Mouse (Mus musculus) embryonic facial prominence, embryonic 10.5 days (tissue): ENCODE data around the gene Nutf2. TPM values are rescaled to one million over a fixed set of nuclear protein-coding genes. Genes with fewer than 3 reads are reported as not detected.
A peak's percentile ranks its signal among the peaks of the same experiment; 100 is the strongest.

ENCODE experiments used
- DNase-seq: peaks from one replicate; pipeline ENCODE4 v3.0.0-alpha.2; 2017; ENCODE audit warnings: low spot score
- H3K27ac ChIP-seq: fragments of 300-500 bp; sonication (generic); replicated peaks from 2 replicates; pipeline ENCODE4 v1.5.1; 2016; ENCODE audit warnings: mild to moderate bottlenecking
- H3K27me3 ChIP-seq: fragments of 300-500 bp; sonication (generic); replicated peaks from 2 replicates; pipeline ENCODE4 v1.6.1; 2016; ENCODE audit warnings: low read depth, mild to moderate bottlenecking; ENCODE audit not compliant: poor library complexity, severe bottlenecking
- H3K36me3 ChIP-seq: fragments of 300-500 bp; sonication (generic); replicated peaks from 2 replicates; pipeline ENCODE4 v1.6.1; 2016; ENCODE audit warnings: mild to moderate bottlenecking, moderate library complexity
- H3K4me1 ChIP-seq: fragments of 300-500 bp; sonication (generic); 2 replicates; pipeline ENCODE4 v1.6.1; 2016
- H3K4me3 ChIP-seq: fragments of 300-500 bp; sonication (generic); 2 replicates; pipeline ENCODE4 v1.5.1; 2016; ENCODE audit warnings: mild to moderate bottlenecking, moderate library complexity
- H3K9me3 ChIP-seq: fragments of 300-500 bp; sonication (generic); 2 replicates; pipeline ENCODE4 v1.6.1; 2016; ENCODE audit warnings: mild to moderate bottlenecking
- WGBS: fragments of 180-500 bp; shearing (Covaris S2); methylation state at CpG from one replicate; pipeline ENCODE4 v1.1.7; 2016; 5-methylcytosine and 5-hydroxymethylcytosine counted together
- polyA plus RNA-seq: library from polyadenylated mRNA; unstranded; fragments of >200 nt; fragmentation: Nextera tagmentation; extraction: Ambion mirVana; gene quantifications from 2 replicates; pipeline ENCODE4 v1.2.1, GENCODE M21; 2016

Gene Nutf2
- polyA plus RNA-seq, 1 experiment from 2014 or later: 394 TPM

DNA sequence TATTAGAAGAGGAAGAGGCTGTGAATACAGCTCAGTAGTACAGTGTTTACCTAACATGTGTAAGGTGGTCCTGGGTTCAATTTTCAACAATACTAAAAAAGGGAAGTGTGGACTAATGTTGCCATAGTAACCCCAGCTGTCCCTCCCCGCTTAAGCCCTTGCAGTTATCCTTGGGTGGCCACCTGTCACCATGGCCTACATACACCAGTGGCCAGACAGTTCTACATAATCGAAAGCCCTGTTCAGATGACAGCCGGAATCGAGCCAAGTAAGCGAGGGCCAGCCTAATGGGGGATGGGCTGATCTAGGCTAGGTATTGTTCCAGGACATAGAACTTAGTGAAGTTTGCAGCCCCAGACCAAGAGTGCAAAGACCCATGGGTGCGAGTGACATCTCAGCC is 23.4 kb upstream of the Nutf2 start:
- Histone ChIP-seq H3K27ac (no peak overlapping the region), H3K4me1 (0 out of 2 replicates have a peak, but pooled peaks cover 6% of the 10 kb centered on the region), H3K4me3 (no peak overlapping the region), H3K9me3 (no peaks in the 10 kb centered on the region), H3K27me3 (no peaks in the 10 kb centered on the region), H3K36me3 (peaks cover 12% of the 10 kb centered on the region)
- 87% methylated on average over 6 of the region's 6 CpGs for WGBS
- DNase-seq: no peak

DNA sequence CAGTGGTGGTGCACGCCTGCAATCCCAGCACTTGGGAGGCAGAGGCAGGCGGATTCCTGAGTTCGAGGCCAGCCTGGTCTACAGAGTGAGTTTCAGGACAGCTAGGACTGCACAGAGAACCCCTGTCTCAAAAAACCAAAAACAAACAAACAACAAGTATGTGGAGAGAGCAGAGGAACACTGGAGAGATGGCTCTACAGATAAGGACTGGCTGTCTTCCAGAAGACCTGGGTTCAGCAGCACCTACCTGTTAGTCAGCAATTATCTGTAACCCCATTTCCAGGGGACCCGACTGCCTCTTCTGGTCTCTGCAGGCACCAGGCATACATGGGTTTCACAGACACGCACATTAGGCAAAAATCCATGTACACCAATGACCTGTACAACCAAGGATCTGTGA is 21.2 kb upstream of the Nutf2 start:
- no peak overlapping the region for H3K4me3 ChIP-seq
- no peak for DNase-seq
- 0 out of 2 replicates have a peak, but pooled peaks cover 6% of the 10 kb centered on the region for H3K4me1 ChIP-seq
- no peaks in the 10 kb centered on the region for H3K27me3 ChIP-seq
- H3K27ac ChIP-seq: no peak overlapping the region
- no peaks in the 10 kb centered on the region for H3K9me3 ChIP-seq
- 90% methylated on average over 5 of the region's 5 CpGs for WGBS
- peaks cover 34% of the 10 kb centered on the region for H3K36me3 ChIP-seq

DNA sequence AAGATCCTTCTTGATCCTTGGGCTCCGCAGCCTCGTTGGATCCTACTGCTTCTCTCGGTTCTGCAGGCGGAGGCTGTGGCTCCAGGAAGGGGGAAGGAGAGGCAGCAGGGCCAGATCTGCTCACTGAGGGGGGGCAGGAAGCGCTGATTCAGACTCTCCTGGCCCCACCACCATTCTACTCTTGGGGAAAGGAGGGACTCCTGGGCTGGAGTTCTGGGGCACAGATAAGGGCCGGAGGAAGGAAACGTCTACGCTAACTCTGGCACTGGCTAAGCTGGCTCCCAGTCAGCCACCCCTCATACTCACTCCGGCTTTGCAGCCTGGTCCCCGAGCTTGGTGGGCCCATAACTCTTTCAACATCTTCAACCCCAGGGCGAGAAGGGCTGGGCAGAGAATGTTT is 13.7 kb upstream of the Nutf2 start:
- H3K36me3 ChIP-seq: peaks cover 82% of the 10 kb centered on the region
- WGBS: 87% methylated on average over 11 of the region's 11 CpGs

DNA sequence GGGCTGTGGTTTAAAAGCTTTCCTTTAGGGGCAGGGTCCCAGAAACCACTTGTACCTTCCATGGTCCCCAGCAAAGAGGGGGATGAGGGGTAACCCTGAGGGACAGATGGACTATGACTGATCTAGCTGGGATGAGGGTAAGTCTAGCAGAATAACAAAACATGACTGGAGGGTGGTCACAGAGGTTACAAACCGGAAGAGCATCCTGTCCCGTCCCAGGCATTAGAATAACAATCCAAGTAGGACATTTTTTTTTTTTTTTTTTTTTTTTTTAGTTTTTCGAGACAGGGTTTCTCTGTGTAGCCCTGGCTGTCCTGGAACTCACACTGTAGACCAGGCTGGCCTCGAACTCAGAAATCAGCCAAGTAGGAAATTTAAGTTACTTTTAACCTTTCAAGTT is 10.4 kb upstream of the Nutf2 start:
- Histone ChIP-seq H3K27me3 (no peaks in the 10 kb centered on the region), H3K36me3 (peaks cover 50% of the 10 kb centered on the region), H3K4me1 (peaks cover 15% of the 10 kb centered on the region), H3K4me3 (no peak overlapping the region), H3K27ac (no peak overlapping the region), H3K9me3 (no peaks in the 10 kb centered on the region)
- DNase-seq: no peak
- 79% methylated on average over 4 of the region's 4 CpGs for WGBS

More for the DNA sequence above, 13.7 kb upstream of the Nutf2 start:
- Histone ChIP-seq H3K27ac (no peak overlapping the region), H3K9me3 (no peaks in the 10 kb centered on the region), H3K27me3 (no peaks in the 10 kb centered on the region), H3K4me3 (no peak overlapping the region), H3K4me1 (peaks cover 9% of the 10 kb centered on the region)
- DNase-seq: no peak

DNA sequence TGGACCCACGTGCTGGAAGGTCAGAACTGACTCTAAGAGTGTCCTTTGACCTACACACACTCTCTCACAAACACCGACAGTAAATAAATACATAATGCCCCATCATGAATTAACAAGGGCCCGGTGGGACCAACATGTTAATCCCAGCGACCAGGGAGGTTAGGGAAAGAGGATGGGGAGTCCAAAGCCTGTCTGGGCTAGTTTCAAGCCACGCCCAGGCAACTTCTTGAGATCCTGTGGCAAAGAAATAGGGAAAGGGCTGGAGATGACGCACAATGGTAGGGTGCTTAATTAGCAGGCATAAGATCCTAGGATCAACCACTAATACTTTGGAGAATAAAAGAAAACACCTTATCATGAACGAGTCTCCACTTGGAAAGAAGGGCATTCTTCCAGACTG is 9.8 kb upstream of the Nutf2 start:
- Histone ChIP-seq H3K27ac (no peak overlapping the region), H3K4me3 (peak overlapping the region; percentile 83), H3K27me3 (no peaks in the 10 kb centered on the region), H3K4me1 (peaks cover 21% of the 10 kb centered on the region), H3K9me3 (no peaks in the 10 kb centered on the region), H3K36me3 (peaks cover 44% of the 10 kb centered on the region)
- 80% methylated on average over 7 of the region's 7 CpGs for WGBS
- no peak for DNase-seq

DNA sequence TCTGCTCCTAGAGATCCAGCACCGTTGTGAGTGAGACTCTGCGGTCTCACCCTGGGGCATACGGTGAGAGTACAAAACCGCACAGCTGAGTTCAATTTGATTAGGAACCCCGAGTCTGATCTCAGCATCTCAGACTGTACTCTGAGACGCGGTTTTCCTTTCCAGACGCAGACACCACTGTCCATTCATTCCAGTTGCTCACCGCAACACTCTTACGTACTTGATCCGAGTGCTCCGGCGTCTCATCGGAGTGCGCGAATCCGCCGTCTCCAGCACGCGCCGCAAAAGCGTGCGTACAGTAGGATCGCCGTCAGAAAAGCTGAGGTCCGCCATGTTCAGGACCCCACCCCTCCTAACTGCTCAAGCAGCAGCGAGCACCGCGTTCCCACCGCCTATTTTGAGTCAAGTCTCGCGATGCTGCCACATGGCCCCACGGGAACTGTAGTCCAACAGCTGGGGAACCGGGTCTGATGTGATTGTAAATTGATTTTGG is 8.7 kb upstream of the Nutf2 start:
- peak overlapping the region; percentile 83 for H3K4me3 ChIP-seq
- H3K9me3 ChIP-seq: no peaks in the 10 kb centered on the region
- H3K36me3 ChIP-seq: peaks cover 33% of the 10 kb centered on the region
- under 1% methylated on average over 34 of the region's 34 CpGs for WGBS
- peak; percentile 94 for DNase-seq
- H3K27ac ChIP-seq: peak overlapping the region; percentile 88
- peaks cover 32% of the 10 kb centered on the region for H3K4me1 ChIP-seq
- H3K27me3 ChIP-seq: no peaks in the 10 kb centered on the region

DNA sequence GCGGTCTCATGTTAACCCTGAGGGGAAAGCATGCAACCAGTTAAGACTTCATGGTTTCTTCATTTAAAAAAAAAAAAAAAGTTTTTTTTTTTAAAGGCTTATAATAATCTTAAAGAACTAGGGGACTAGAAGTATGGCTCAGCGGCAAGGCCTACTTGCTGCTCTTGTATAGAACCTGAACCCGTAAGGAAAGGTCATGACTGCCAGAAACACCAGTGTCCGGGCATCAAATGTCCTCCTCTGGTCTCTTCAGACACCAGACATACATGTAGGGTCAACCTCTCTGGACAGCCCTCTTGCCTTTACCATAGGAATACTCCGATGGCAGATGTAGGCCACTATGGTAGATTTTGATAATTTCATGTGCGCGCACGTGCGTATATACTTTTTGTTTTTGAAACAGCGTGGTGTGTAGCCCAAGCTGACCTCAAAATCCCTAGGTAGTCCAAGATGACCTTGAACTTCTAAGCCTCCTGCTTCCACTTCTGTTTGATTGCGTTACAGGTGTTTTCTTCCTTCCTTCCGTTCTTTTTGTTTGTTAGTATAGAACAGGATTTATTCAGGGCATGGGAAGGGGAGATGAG is 8.1 kb upstream of the Nutf2 start:
- DNase-seq: peak; percentile 10
- Histone ChIP-seq H3K27ac (peak overlapping the region; percentile 37; the same call in 1 of the 2 replicates), H3K4me3 (peak overlapping the region; percentile 83), H3K4me1 (peaks cover 37% of the 10 kb centered on the region), H3K27me3 (no peaks in the 10 kb centered on the region), H3K36me3 (peaks cover 30% of the 10 kb centered on the region), H3K9me3 (no peaks in the 10 kb centered on the region)
- WGBS: 82% methylated on average over 12 of the region's 12 CpGs

DNA sequence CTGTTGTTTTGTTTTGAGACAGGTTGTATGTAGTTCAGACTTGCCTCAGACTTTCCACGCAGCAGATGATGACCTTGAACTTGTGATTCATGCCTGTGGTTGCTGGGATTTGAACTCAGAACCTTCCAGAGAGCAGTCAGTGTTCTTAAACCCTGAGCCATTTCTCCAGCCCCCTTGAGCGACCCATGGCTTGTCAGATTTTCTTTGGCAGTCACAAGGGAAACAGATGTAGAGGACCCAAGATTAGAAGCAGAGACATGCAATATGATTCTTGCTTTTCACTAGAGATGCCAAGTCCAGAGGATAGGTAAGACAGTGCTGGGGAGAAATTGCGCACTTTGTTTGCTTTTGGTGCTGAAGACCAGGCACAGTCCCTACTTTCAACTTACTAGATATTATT is 7.2 kb upstream of the Nutf2 start, which contains the start of gene Cenpt:
Gene Cenpt, minus strand, starts transcription at position 101 of the 400 bp plus-strand sequence.
- Histone ChIP-seq H3K36me3 (peaks cover 29% of the 10 kb centered on the region), H3K4me3 (peak within 1 kb of the TSS; percentile 83; the same call in 1 of the 2 replicates), H3K27me3 (no peaks in the 10 kb centered on the region), H3K27ac (0 out of 2 replicates have a peak within 1 kb of the TSS, but pooled peaks have one; percentile 37), H3K4me1 (peaks cover 46% of the 10 kb centered on the region), H3K9me3 (no peaks in the 10 kb centered on the region)
- DNase-seq: no peak
- WGBS: 93% methylated on average over 3 of the region's 3 CpGs

DNA sequence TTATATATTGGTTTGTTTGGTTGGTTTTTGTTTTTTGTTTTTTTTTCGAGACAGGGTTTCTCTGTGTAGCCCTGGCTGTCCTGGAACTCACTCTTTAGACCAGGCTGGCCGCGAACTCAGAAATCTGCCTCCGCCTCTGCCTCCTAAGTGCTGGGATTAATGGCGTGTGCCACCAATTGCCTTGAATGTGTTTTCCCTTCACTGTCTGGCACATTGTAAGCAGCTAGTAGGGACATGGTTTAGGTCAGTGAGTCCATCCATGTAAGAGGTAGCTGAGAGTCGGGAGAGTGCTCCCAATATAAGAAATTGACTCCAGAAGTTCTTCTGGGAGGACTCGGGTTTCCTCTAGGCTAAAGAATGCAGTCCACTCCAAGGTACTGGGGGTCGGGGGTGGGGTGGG is 6.1 kb upstream of the Nutf2 start:
- H3K27ac ChIP-seq: peak overlapping the region; percentile 95
- no peak for DNase-seq

DNA sequence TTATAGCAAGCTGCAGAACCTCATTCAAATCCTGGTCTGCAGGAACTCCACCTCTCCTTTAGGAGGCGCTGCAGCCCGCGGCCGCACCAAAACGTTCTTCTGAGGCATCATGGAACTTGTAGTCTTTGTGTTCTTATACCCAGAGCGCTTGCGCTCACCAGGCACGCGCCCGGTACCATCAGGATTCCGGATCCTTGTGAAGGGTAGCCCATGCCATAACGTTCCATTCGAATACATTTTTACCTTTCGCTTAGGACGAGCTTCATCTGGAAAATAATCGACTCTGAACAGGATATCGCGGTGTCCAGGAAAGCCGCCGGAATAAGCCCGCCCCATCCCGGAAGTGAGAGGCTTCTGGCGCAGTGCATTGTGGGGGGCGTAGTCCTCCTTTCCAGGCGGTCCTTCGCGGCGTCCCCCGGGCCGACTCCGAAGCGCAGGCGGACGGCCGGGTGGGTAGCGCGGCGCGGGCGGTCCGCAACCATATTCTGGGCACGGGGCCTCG is 5.6 kb upstream of the Nutf2 start, which contains the start of gene Thap11:
Gene Thap11, plus strand, starts transcription at position 418 of the 502 bp plus-strand sequence.
- under 1% methylated on average over 43 of the region's 43 CpGs for WGBS
- Histone ChIP-seq H3K4me1 (peaks cover 57% of the 10 kb centered on the region), H3K36me3 (peaks cover 22% of the 10 kb centered on the region), H3K9me3 (no peaks in the 10 kb centered on the region), H3K27ac (peak within 1 kb of the TSS; percentile 95), H3K27me3 (no peaks in the 10 kb centered on the region), H3K4me3 (peak within 1 kb of the TSS; percentile 84)
- peak; percentile 95 for DNase-seq

More for the DNA sequence above, 6.1 kb upstream of the Nutf2 start:
- Histone ChIP-seq H3K4me3 (peak overlapping the region; percentile 84), H3K27me3 (no peaks in the 10 kb centered on the region), H3K9me3 (no peaks in the 10 kb centered on the region), H3K4me1 (peaks cover 53% of the 10 kb centered on the region), H3K36me3 (peaks cover 26% of the 10 kb centered on the region)
- 27% methylated on average over 8 of the region's 8 CpGs for WGBS

DNA sequence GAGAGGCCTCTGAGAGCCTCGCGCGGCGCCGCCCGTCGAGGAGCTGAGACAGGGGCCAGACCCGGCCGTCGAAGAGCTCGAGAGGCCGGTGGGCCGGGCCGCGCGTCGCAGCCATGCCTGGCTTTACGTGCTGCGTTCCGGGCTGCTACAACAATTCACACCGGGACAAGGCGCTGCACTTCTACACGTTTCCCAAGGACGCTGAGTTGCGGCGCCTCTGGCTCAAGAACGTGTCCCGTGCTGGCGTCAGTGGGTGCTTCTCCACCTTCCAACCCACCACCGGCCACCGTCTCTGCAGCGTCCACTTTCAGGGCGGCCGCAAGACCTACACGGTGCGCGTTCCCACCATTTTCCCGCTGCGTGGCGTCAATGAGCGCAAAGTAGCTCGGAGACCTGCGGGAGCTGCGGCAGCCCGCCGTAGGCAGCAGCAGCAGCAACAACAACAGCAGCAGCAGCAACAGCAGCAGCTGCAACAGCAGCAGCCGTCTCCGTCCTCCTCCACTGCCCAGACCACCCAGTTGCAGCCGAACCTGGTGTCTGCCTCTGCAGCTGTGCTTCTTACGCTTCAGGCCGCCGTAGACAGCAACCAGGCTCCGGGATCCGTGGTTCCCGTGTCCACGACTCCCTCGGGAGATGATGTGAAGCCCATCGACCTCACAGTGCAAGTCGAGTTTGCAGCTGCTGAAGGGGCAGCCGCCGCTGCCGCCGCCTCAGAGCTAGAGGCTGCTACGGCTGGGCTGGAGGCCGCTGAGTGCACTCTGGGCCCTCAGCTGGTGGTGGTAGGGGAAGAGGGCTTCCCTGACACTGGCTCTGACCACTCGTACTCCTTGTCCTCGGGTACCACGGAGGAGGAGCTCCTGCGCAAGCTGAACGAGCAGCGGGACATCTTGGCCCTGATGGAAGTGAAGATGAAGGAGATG is 4.9 kb upstream of the Nutf2 start:
- peaks cover 59% of the 10 kb centered on the region for H3K4me1 ChIP-seq
- peak; percentile 69 for DNase-seq
- under 1% methylated on average over 71 of the region's 71 CpGs for WGBS

DNA sequence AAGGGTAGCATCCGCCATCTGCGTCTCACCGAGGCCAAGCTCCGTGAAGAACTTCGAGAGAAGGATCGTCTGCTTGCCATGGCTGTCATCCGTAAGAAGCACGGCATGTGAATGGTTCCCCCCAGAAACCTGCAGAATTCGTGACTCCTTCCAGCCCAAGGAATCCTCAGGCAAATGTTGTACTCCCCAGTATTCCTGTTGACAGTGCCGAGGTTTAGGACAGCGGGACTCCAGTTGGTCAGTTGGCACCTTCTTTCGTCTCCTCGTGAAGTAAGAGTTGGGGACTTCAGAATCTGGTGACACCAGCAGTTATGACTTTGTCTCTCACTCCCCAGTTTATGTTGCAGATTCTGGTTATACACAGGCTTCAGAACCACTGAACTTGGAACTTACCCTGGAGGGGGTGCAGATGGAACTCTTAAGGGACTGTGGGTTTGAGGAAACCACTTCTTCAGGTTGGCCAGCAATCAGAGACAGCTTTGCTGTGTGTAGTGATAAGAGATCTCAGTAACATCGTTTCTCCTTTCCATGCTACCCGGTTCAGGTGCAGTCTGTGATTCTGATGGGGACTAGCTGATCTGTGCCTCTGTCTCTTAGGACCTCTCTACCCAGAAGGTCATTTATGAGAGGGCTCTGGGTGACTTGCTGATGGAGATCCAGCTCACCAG is 4.1 kb upstream of the Nutf2 start:
- DNase-seq: no peak
- peak overlapping the region; percentile 95 for H3K27ac ChIP-seq

More for the DNA sequence above, 4.9 kb upstream of the Nutf2 start:
- Histone ChIP-seq H3K9me3 (no peaks in the 10 kb centered on the region), H3K27ac (peak overlapping the region; percentile 95), H3K27me3 (no peaks in the 10 kb centered on the region), H3K36me3 (peaks cover 20% of the 10 kb centered on the region), H3K4me3 (peak overlapping the region; percentile 84)

More for the DNA sequence above, 4.1 kb upstream of the Nutf2 start:
- Histone ChIP-seq H3K36me3 (peaks cover 20% of the 10 kb centered on the region), H3K9me3 (no peaks in the 10 kb centered on the region), H3K4me1 (peaks cover 53% of the 10 kb centered on the region), H3K4me3 (peak overlapping the region; percentile 84), H3K27me3 (no peaks in the 10 kb centered on the region)
- whole genome bisulfite sequencing: 30% methylated on average over 15 of the region's 15 CpGs
